ENCODE assay signal across 8 mouse cellular contexts in the genomic region with DNA sequence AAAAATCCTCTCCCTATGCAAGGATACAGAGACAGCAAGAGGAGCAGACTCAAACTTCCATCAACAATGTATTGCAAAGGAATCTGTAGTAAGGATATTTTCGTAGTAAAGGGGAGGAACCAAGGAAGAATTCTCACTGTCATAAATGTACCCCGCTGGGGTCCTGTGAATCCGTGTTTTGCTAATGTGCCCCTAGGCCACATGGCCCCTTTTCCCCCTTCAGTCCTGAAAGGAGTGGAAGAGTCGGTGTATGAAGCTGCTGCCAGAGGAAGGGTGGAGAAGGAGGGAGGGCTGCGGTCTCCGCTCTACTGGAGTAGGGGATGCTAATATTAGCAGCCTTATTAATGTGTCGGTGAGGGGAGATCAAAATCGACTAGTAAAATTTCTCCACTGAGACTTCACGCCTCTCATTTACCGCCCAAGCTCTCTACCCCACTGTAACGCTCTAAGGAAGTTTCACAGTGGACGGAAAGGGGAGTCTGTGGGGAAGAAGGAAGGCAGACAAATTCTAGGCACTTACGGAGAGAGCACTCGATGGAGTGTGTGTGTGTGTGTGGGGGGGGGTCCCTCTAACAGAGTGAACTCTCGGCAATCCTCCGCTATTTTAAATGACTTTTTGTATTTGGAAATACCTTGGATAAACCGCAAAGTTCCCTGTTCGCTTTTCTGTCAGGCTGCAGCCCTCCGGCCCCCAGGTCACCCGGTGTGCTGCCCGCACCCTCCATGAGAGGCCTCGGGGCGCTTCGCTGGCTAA. TPM values are rescaled to one million over a fixed set of nuclear protein-coding genes. Genes with fewer than 3 reads are reported as not detected.
A peak's percentile ranks its signal among the peaks of the same experiment; 100 is the strongest.
DNase-seq lines count a peak whose midpoint lies in the region; ATAC-seq and TF ChIP-seq lines count a peak whose summit lies in the region.

No protein-coding gene starts in this region.

- no peak overlapping the region for H3K9ac ChIP-seq in liver, embryonic 11.5 days (ENCODE audit: low read depth, low read length)
- no peak overlapping the region for H3K9ac ChIP-seq in liver, postnatal 0 days (replicated peaks)
- peak overlapping the region; percentile 56 for H3K9ac ChIP-seq in embryonic facial prominence, embryonic 15.5 days
- H3K9ac ChIP-seq in intestine, embryonic 16.5 days (ENCODE audit: low read depth, low read length): no peak overlapping the region

- H3K36me3 ChIP-seq in liver, embryonic 11.5 days (ENCODE audit: control insufficient read depth, insufficient read depth, low read length): no peaks in the 10 kb centered on the region
- no peaks in the 10 kb centered on the region for H3K36me3 ChIP-seq in liver, postnatal 0 days (replicated peaks; ENCODE audit: insufficient read depth, low read length)
- no peaks in the 10 kb centered on the region for H3K36me3 ChIP-seq in embryonic facial prominence, embryonic 15.5 days
- no peaks in the 10 kb centered on the region for H3K36me3 ChIP-seq in intestine, embryonic 16.5 days (ENCODE audit: control insufficient read depth, insufficient read depth, low read length)

- no peak overlapping the region; the same call in 1 of the 2 replicates for H3K4me2 ChIP-seq in liver, embryonic 11.5 days
- no peak overlapping the region for H3K4me2 ChIP-seq in liver, postnatal 0 days (ENCODE audit: low read depth, low read length)
- H3K4me2 ChIP-seq in embryonic facial prominence, embryonic 15.5 days (replicated peaks): peak overlapping the region; percentile 80
- H3K4me2 ChIP-seq in intestine, embryonic 16.5 days (ENCODE audit: low read depth, low read length): no peak overlapping the region

- H3K27me3 ChIP-seq in liver, embryonic 11.5 days (replicated peaks; ENCODE audit: control insufficient read depth, insufficient read depth, low read length): peaks cover 96% of the 10 kb centered on the region
- peaks cover 82% of the 10 kb centered on the region for H3K27me3 ChIP-seq in liver, postnatal 0 days (ENCODE audit: insufficient read depth, low read length)
- peaks cover 84% of the 10 kb centered on the region for H3K27me3 ChIP-seq in embryonic facial prominence, embryonic 15.5 days
- H3K27me3 ChIP-seq in intestine, embryonic 16.5 days (replicated peaks; ENCODE audit: control insufficient read depth, insufficient read depth, low read length): peaks cover 76% of the 10 kb centered on the region

- no peaks in the 10 kb centered on the region for H3K9me3 ChIP-seq in liver, embryonic 11.5 days (ENCODE audit: control insufficient read depth, low read length)
- H3K9me3 ChIP-seq in liver, postnatal 0 days (ENCODE audit: low read length): no peaks in the 10 kb centered on the region
- no peaks in the 10 kb centered on the region for H3K9me3 ChIP-seq in embryonic facial prominence, embryonic 15.5 days (replicated peaks)
- no peaks in the 10 kb centered on the region for H3K9me3 ChIP-seq in intestine, embryonic 16.5 days (ENCODE audit: control insufficient read depth, low read length)

- H3K4me3 ChIP-seq in liver, embryonic 11.5 days (ENCODE audit: low read depth, low read length): peak overlapping the region; percentile 41; the same call in 1 of the 2 replicates
- no peak overlapping the region for H3K4me3 ChIP-seq in liver, postnatal 0 days (ENCODE audit: low read depth, low read length)
- peak overlapping the region; percentile 57 for H3K4me3 ChIP-seq in embryonic facial prominence, embryonic 15.5 days (replicated peaks)
- peak overlapping the region; percentile 48; the same call in 1 of the 2 replicates for H3K4me3 ChIP-seq in intestine, embryonic 16.5 days (ENCODE audit: low read length)
- peak overlapping the region; percentile 97 for H3K4me3 ChIP-seq in olfactory bulb, adult 2 months (ENCODE audit: insufficient read depth, low read depth, low read length)

- ATAC-seq in liver, embryonic 11.5 days (replicated peaks; ENCODE audit: low FRiP score): no peak
- ATAC-seq in liver, postnatal 0 days: no peak
- no peak for ATAC-seq in embryonic facial prominence, embryonic 15.5 days (ENCODE audit: insufficient number of reproducible peaks, low FRiP score, low TSS enrichment, low read depth)
- no peak for ATAC-seq in intestine, embryonic 16.5 days
- ATAC-seq in megakaryocyte, adult 5-6 weeks (ENCODE audit: poor library complexity, severe bottlenecking): no peak

- H3K4me1 ChIP-seq in liver, embryonic 11.5 days (replicated peaks; ENCODE audit: control insufficient read depth, insufficient read depth, low read length): no peaks in the 10 kb centered on the region; the same call in 1 of the 2 replicates
- no peaks in the 10 kb centered on the region for H3K4me1 ChIP-seq in liver, postnatal 0 days (ENCODE audit: insufficient read depth)
- H3K4me1 ChIP-seq in embryonic facial prominence, embryonic 15.5 days: peaks cover 37% of the 10 kb centered on the region
- peaks cover 7% of the 10 kb centered on the region for H3K4me1 ChIP-seq in intestine, embryonic 16.5 days (ENCODE audit: control insufficient read depth, insufficient read depth, low read length)
- H3K4me1 ChIP-seq in olfactory bulb, adult 2 months (ENCODE audit: control insufficient read depth, insufficient read depth, low read length): peaks cover 11% of the 10 kb centered on the region; the same call in 1 of the 2 replicates

- no peak for DNase-seq in liver, embryonic 11.5 days (ENCODE audit: low spot score)
- no peak for DNase-seq in liver, postnatal 0 days
- DNase-seq in frontal cortex, postnatal 10 days (ENCODE audit: low spot score in 2 of 2): no peak
- DNase-seq in urinary bladder, postnatal 4 days (ENCODE audit: low spot score in 2 of 2): no peak

- 3% methylated on average over 24 of the region's 24 CpGs for WGBS in liver, embryonic 11.5 days
- WGBS in liver, postnatal 0 days (ENCODE audit: insufficient replicate concordance): under 1% methylated on average over 24 of the region's 24 CpGs
- WGBS in embryonic facial prominence, embryonic 15.5 days: 2% methylated on average over 24 of the region's 24 CpGs
- WGBS in intestine, embryonic 16.5 days: 3% methylated on average over 24 of the region's 24 CpGs
- WGBS in olfactory bulb, adult 2 months: 2% methylated on average over 24 of the region's 24 CpGs

- TF ChIP-seq POLR2A in olfactory bulb, adult 2 months (IDR thresholded peaks at IDR 0.05; ENCODE audit: insufficient read depth, low read depth, low read length): no peak

- TF ChIP-seq CTCF in liver, postnatal 0 days (IDR thresholded peaks at IDR 0.05; ENCODE audit: low read depth): no peak
- no peak for TF ChIP-seq CTCF in olfactory bulb, adult 2 months (IDR thresholded peaks at IDR 0.05; ENCODE audit: insufficient read depth, low read depth, low read length)

- TF ChIP-seq EP300 in liver, postnatal 0 days (IDR thresholded peaks at IDR 0.05; ENCODE audit: low read depth): no peak

- no peak overlapping the region for H3K27ac ChIP-seq in liver, embryonic 11.5 days (ENCODE audit: low read depth, low read length)
- H3K27ac ChIP-seq in liver, postnatal 0 days (ENCODE audit: low read depth): no peak overlapping the region
- peak overlapping the region; percentile 87 for H3K27ac ChIP-seq in embryonic facial prominence, embryonic 15.5 days (replicated peaks)
- no peak overlapping the region for H3K27ac ChIP-seq in intestine, embryonic 16.5 days (ENCODE audit: low read length)
- peak overlapping the region; percentile 99 for H3K27ac ChIP-seq in olfactory bulb, adult 2 months (ENCODE audit: insufficient read depth, low read depth, low read length)

RNA-seq across cellular contexts. Expression of a gene that starts 1.3 kb away (rescaled TPM):
- polyA plus RNA-seq in liver, embryonic 11.5 days (2014; fragmentation: Nextera tagmentation; extraction: Ambion mirVana): 0.88 and 1.5 TPM in 2 replicates
- not detected in 2 replicates for polyA plus RNA-seq in liver, postnatal 0 days (2015; fragmentation: Nextera tagmentation; extraction: Ambion mirVana)
- 46.9 and 56.0 TPM in 2 replicates for polyA plus RNA-seq in embryonic facial prominence, embryonic 15.5 days (2015; fragmentation: Nextera tagmentation; extraction: Ambion mirVana)
- polyA plus RNA-seq in intestine, embryonic 16.5 days (2015; fragmentation: Nextera tagmentation; extraction: Ambion mirVana): 1.5 and 1.7 TPM in 2 replicates
- polyA plus RNA-seq in olfactory bulb, adult 2 months (2012; ENCODE audit: insufficient read depth, insufficient read length, low replicate concordance, missing spikeins): not detected in 2 replicates
- total RNA-seq in megakaryocyte, adult 5-6 weeks (2015): not detected in 2 replicates
- total RNA-seq in megakaryocyte, adult 5-6 weeks (2017): not detected in 2 replicates

RNA-seq across cellular contexts. Expression of a gene that starts 17.4 kb away (rescaled TPM):
- polyA plus RNA-seq in liver, embryonic 11.5 days (2014; fragmentation: Nextera tagmentation; extraction: Ambion mirVana): 0.08 TPM in 1 of 2 replicates, not detected in the other
- not detected in 2 replicates for polyA plus RNA-seq in liver, postnatal 0 days (2015; fragmentation: Nextera tagmentation; extraction: Ambion mirVana)
- 2.7 and 3.2 TPM in 2 replicates for polyA plus RNA-seq in embryonic facial prominence, embryonic 15.5 days (2015; fragmentation: Nextera tagmentation; extraction: Ambion mirVana)
- not detected in 2 replicates for polyA plus RNA-seq in intestine, embryonic 16.5 days (2015; fragmentation: Nextera tagmentation; extraction: Ambion mirVana)
- polyA plus RNA-seq in olfactory bulb, adult 2 months (2012; ENCODE audit: insufficient read depth, insufficient read length, low replicate concordance, missing spikeins): not detected in 2 replicates
- total RNA-seq in megakaryocyte, adult 5-6 weeks (2015): not detected in 2 replicates
- total RNA-seq in megakaryocyte, adult 5-6 weeks (2017): not detected in 2 replicates

Comparison
In these comparisons a context has a peak if more than half of its experiments do, and no peak if none do; other contexts are left out.
1. H3K27ac ChIP-seq: peak in embryonic facial prominence, embryonic 15.5 days (single experiment) and olfactory bulb, adult 2 months (single experiment); none in liver, embryonic 11.5 days (single experiment), liver, postnatal 0 days (single experiment) and intestine, embryonic 16.5 days (single experiment).
2. RNA of a gene that starts 1.3 kb away (polyA plus RNA-seq): 46.9 to 56.0 TPM in embryonic facial prominence, embryonic 15.5 days; 1.5 to 1.7 TPM in intestine, embryonic 16.5 days, 0.88 to 1.5 TPM in liver, embryonic 11.5 days, not detected in liver, postnatal 0 days and not detected in olfactory bulb, adult 2 months; every median in the first group is over 10 times any median in the second.